Mouse (Mus musculus) kidney, postnatal 0 days (tissue): ENCODE data around the gene Gapdh. TPM values are rescaled to one million over a fixed set of nuclear protein-coding genes. Genes with fewer than 3 reads are reported as not detected.

Source experiments
- ATAC-seq: fragments of 200-750 bp; cut with Nextera tagmentation; replicated peaks from 2 replicates; pipeline ENCODE4 v1.8.0; 2017; ENCODE audit warnings: low read depth, moderate number of reproducible peaks, moderate TSS enrichment, moderate library complexity; ENCODE audit not compliant: low FRiP score
- DNase-seq: peaks from one replicate; pipeline ENCODE4 v3.0.0-alpha.2; 2016; ENCODE audit warnings: low spot score
- H3K27ac ChIP-seq: fragments of 300-500 bp; sonication (generic); 2 replicates; pipeline ENCODE4 v1.5.1; 2014; ENCODE audit warnings: mild to moderate bottlenecking
- H3K27me3 ChIP-seq: fragments of 300-500 bp; sonication (generic); 2 replicates; pipeline ENCODE4 v1.6.1; 2014; ENCODE audit warnings: low read length, mixed read lengths; ENCODE audit not compliant: insufficient read depth
- H3K36me3 ChIP-seq: fragments of 300-500 bp; sonication (generic); 2 replicates; pipeline ENCODE4 v1.6.1; 2014; ENCODE audit warnings: low read length, mixed read lengths; ENCODE audit not compliant: insufficient read depth
- H3K4me1 ChIP-seq: fragments of 300-500 bp; sonication (generic); replicated peaks from 2 replicates; pipeline ENCODE4 v1.6.1; 2014; ENCODE audit warnings: antibody characterized with exemption, low read length, mixed read lengths; ENCODE audit not compliant: insufficient read depth
- H3K4me2 ChIP-seq: fragments of 300-500 bp; sonication (generic); 2 replicates; pipeline ENCODE4 v1.6.1; 2014; ENCODE audit warnings: mild to moderate bottlenecking, low read length, moderate library complexity, mixed read lengths
- H3K4me3 ChIP-seq: fragments of 300-500 bp; sonication (generic); replicated peaks from 2 replicates; pipeline ENCODE4 v1.5.1; 2014; ENCODE audit warnings: low read depth, low read length
- H3K9ac ChIP-seq: fragments of 300-500 bp; sonication (generic); 2 replicates; pipeline ENCODE4 v1.6.1; 2014; ENCODE audit warnings: low read depth, low read length
- H3K9me3 ChIP-seq: fragments of 300-500 bp; sonication (generic); replicated peaks from 2 replicates; pipeline ENCODE4 v1.6.1; 2016; ENCODE audit warnings: low read length, inconsistent platforms, mixed read lengths
- CTCF ChIP-seq: IDR thresholded peaks from 2 replicates; pipeline ENCODE4 v1.5.1; 2016; ENCODE audit warnings: antibody characterized with exemption, low read depth, mild to moderate bottlenecking, moderate library complexity
- WGBS: fragments of 180-500 bp; shearing (Covaris S2); extraction: QIAGEN DNeasy Blood & Tissue Kit; methylation state at CpG from one replicate; pipeline ENCODE4 v1.1.7; 2014; 5-methylcytosine and 5-hydroxymethylcytosine counted together
- microRNA-seq: library from miRNA; unstranded; fragments of <30 nt; microRNA quantifications from one replicate; pipeline ENCODE4, GENCODE M21; 2016
- polyA plus RNA-seq: library from polyadenylated mRNA; unstranded; fragments of >200 nt; fragmentation: Nextera tagmentation; extraction: Ambion mirVana; gene quantifications from 2 replicates; pipeline ENCODE4 v1.2.1, GENCODE M21; 2015

Gapdh gene
- polyA plus RNA-seq, 1 experiment from 2014 or later: 1,529 TPM

- Histone ChIP-seq H3K36me3 (peaks cover 42% of the 10 kb centered on the region), H3K9ac (peak within 1 kb of the TSS; percentile 77), H3K27ac (peak within 1 kb of the TSS; percentile 85), H3K4me3 (peak within 1 kb of the TSS; percentile 73), H3K4me1 (peaks cover 3% of the 10 kb centered on the region; the same call in 1 of the 2 replicates), H3K4me2 (peak within 1 kb of the TSS; percentile 83), H3K9me3 (no peaks in the 10 kb centered on the region), H3K27me3 (no peaks in the 10 kb centered on the region)
- ATAC-seq (peak; percentile 92), DNase-seq (peak; percentile 96)
- under 1% methylated on average over 66 of the region's 66 CpGs for WGBS
- no peak; the same call in 1 of the 2 replicates for TF ChIP-seq CTCF
Measured at GRCm38 (mm10) chr6:125131302-125132156, 34.7 kb downstream of the Gapdh start, which contains the start of gene Nop2. Gene Nop2 (plus strand): TSS chr6:125131909.

- no peak overlapping the region for H3K4me3 ChIP-seq
- no peak for TF ChIP-seq CTCF
- no peak overlapping the region for H3K27ac ChIP-seq
- H3K27me3 ChIP-seq: no peaks in the 10 kb centered on the region
- peaks cover 49% of the 10 kb centered on the region for H3K36me3 ChIP-seq
- DNase-seq (no peak), ATAC-seq (no peak)
- no peak overlapping the region for H3K9ac ChIP-seq
- H3K4me1 ChIP-seq: peaks cover 3% of the 10 kb centered on the region; the same call in 1 of the 2 replicates
- no peak overlapping the region for H3K4me2 ChIP-seq
- no peaks in the 10 kb centered on the region for H3K9me3 ChIP-seq
- WGBS: 86% methylated on average over 20 of the region's 20 CpGs
Measured at GRCm38 (mm10) chr6:125129710-125130402, 36.4 kb downstream of the Gapdh start.

GRCm38 (mm10) chr6:125128724-125129123 lies 37.5 kb downstream of the Gapdh start:
- DNase-seq (no peak), ATAC-seq (no peak)
- H3K9ac ChIP-seq: no peak overlapping the region
- no peak overlapping the region for H3K4me2 ChIP-seq
- H3K36me3 ChIP-seq: peaks cover 48% of the 10 kb centered on the region
- peaks cover 3% of the 10 kb centered on the region; the same call in 1 of the 2 replicates for H3K4me1 ChIP-seq
- no peak overlapping the region for H3K27ac ChIP-seq
- no peaks in the 10 kb centered on the region for H3K9me3 ChIP-seq
- H3K4me3 ChIP-seq: no peak overlapping the region
- WGBS: 88% methylated on average over 12 of the region's 12 CpGs
- H3K27me3 ChIP-seq: no peaks in the 10 kb centered on the region
- TF ChIP-seq CTCF: no peak

- no peak overlapping the region for H3K27ac ChIP-seq
- no peak overlapping the region for H3K9ac ChIP-seq
- ATAC-seq: no peak
- H3K9me3 ChIP-seq: no peaks in the 10 kb centered on the region
- DNase-seq: no peak
- WGBS: 89% methylated on average over 8 of the region's 8 CpGs
- H3K4me1 ChIP-seq: no peaks in the 10 kb centered on the region
- no peak for TF ChIP-seq CTCF
- no peaks in the 10 kb centered on the region for H3K27me3 ChIP-seq
- no peak overlapping the region for H3K4me2 ChIP-seq
- H3K4me3 ChIP-seq: no peak overlapping the region
- peaks cover 81% of the 10 kb centered on the region for H3K36me3 ChIP-seq
Measured at GRCm38 (mm10) chr6:125119387-125119786, 46.9 kb downstream of the Gapdh start.

- ATAC-seq (no peak), DNase-seq (no peak)
- Histone ChIP-seq H3K4me2 (no peak overlapping the region), H3K4me1 (no peaks in the 10 kb centered on the region), H3K9ac (no peak overlapping the region), H3K27ac (no peak overlapping the region), H3K9me3 (no peaks in the 10 kb centered on the region), H3K27me3 (no peaks in the 10 kb centered on the region), H3K36me3 (peaks cover 85% of the 10 kb centered on the region), H3K4me3 (no peak overlapping the region)
- 90% methylated on average over 11 of the region's 11 CpGs for WGBS
- TF ChIP-seq CTCF: no peak
Measured at GRCm38 (mm10) chr6:125112553-125112952, 53.7 kb downstream of the Gapdh start.

Small RNA genes within 50 kb of the gene (microRNA-seq; reads per million reads assigned to microRNA genes)
- 0.60 reads per million for gene Mir3098

Other genes with a start within 250 kb of the Gapdh start
- 359 and 399 TPM in 2 replicates for gene Ptms, start 246.4 kb downstream of the Gapdh start, polyA plus RNA-seq
- gene Mlf2, start 235.1 kb downstream of the Gapdh start, polyA plus RNA-seq: 348 and 352 TPM in 2 replicates
- 153 and 157 TPM in 2 replicates for gene Cops7a, start 200.9 kb downstream of the Gapdh start, polyA plus RNA-seq
- gene Pianp, start 169.8 kb downstream of the Gapdh start, polyA plus RNA-seq: 2.0 and 2.1 TPM in 2 replicates
- gene Zfp384, start 157.3 kb downstream of the Gapdh start, polyA plus RNA-seq: 11.3 and 11.4 TPM in 2 replicates
- gene Ing4, start 126.7 kb downstream of the Gapdh start, polyA plus RNA-seq: 118 and 119 TPM in 2 replicates
- 4.2 and 4.5 TPM in 2 replicates for gene Acrbp, start 116.8 kb downstream of the Gapdh start, polyA plus RNA-seq
- 0.29 and 0.30 TPM in 2 replicates for gene Lpar5, start 98.5 kb downstream of the Gapdh start, polyA plus RNA-seq
- 60.7 and 64.2 TPM in 2 replicates for gene Chd4, start 70.5 kb downstream of the Gapdh start, polyA plus RNA-seq
- gene Nop2, start 34.6 kb downstream of the Gapdh start, polyA plus RNA-seq: 41.1 and 43.2 TPM in 2 replicates
- 8.1 and 8.7 TPM in 2 replicates for gene Iffo1, start 21.2 kb downstream of the Gapdh start, polyA plus RNA-seq
- gene Ncapd2, start 25.2 kb upstream of the Gapdh start, polyA plus RNA-seq: 43.8 and 48.0 TPM in 2 replicates
- 275 and 288 TPM in 2 replicates for gene Mrpl51, start 25.3 kb upstream of the Gapdh start, polyA plus RNA-seq
- gene Vamp1, start 49.1 kb upstream of the Gapdh start, polyA plus RNA-seq: 4.0 and 4.4 TPM in 2 replicates
- gene Tapbpl, start 65.4 kb upstream of the Gapdh start, polyA plus RNA-seq: 6.3 and 7.2 TPM in 2 replicates
- gene Cd27, start 70.5 kb upstream of the Gapdh start, polyA plus RNA-seq: 0.93 and 1.2 TPM in 2 replicates
- 0.17 TPM in 1 of 2 replicates, not detected in the other for gene Tuba3a, start 119.6 kb upstream of the Gapdh start, polyA plus RNA-seq
- 69.8 and 71.6 TPM in 2 replicates for gene Ltbr, start 147.4 kb upstream of the Gapdh start, polyA plus RNA-seq
- gene Scnn1a, start 154.2 kb upstream of the Gapdh start, polyA plus RNA-seq: 19.9 and 22.7 TPM in 2 replicates
- gene Tnfrsf1a, start 182.9 kb upstream of the Gapdh start, polyA plus RNA-seq: 77.9 and 80.4 TPM in 2 replicates
- 3.1 and 3.4 TPM in 2 replicates for gene Plekhg6, start 214.3 kb upstream of the Gapdh start, polyA plus RNA-seq